Mouse (Mus musculus) CD4-positive, CD25-positive, alpha-beta regulatory T cell, adult 2 months (primary cell): Measurements from ENCODE around the gene Stil.

Source experiments
- DNase-seq: peaks from one replicate; pipeline ENCODE4 v3.0.0-alpha.2; 2012; ENCODE audit warnings: low read depth, low spot score

The Stil gene

DNA sequence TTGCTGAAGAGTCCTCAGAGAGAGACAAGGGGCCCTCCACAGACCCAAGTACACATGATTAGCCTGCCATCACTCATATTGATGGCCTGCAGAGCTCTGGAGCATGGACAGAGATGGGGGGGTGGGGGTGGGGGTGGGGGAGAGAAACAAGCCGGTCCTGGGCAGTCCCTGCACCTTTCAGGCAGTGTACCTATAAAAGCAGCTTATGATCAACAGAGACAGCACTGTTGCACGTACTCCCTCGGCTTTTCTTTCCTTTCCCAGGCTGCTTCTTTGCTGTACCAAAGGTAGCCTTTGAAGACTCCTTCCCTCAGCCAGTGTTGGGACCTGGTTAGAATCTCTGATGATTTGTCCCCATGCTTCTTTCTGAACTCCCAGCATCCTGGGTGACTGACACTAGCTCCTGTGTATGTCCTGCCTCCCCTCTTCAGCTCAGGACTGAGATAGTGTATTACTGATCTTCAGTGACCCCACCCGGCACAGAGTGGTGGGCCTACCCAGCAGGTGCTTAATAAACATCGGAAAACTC, 79.9 kb downstream of the Stil start:
- DNase-seq, result no peak

DNA sequence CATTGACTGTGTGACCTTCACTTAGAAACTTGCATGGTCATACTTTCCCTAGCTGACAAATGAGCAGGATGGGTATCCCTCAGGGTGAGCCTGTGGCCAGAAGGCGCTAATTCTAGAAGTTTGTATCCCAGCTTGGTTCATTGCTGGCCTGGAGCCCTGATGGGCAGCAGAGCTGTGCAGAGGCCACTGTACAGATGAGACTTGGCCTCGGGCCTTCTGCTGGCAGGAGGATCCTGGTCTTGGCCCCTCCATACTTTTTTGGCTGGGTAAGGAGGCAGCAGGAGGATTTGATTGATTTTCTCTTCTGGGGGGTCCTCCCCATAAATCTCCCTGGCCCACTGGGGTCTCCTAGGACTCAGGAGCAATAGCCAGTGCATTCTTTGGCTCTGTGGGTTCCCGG, 83.1 kb downstream of the Stil start:
- no peak for DNase-seq

DNA sequence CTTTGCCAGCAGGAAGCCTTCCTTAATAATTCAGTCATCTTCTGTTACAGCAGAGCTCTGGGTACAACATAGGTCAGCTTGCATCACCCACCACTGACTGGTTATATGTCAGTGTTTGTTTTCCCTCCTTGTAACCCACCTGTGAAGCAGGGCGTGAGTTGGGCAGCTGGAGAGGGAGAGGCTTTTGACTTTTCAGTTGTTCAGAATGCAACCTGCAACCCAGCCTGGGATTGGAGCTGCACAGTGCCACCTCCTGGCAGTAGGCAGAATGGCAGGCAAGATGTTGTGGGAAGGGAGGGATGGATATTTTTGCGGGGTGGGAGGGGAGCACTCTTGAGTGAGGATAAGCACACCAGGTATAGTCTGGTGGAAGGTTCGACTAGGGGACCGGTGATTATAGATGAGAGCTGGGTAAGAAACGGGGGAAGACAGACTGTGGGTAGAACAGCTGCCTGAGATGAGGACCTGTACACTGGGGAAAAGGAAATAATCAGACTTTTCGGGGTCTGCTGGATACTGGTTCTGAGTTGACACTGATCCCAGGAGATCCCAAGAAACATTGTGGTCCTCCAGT, 85.7 kb downstream of the Stil start:
- DNase-seq, result peak; percentile 82

DNA sequence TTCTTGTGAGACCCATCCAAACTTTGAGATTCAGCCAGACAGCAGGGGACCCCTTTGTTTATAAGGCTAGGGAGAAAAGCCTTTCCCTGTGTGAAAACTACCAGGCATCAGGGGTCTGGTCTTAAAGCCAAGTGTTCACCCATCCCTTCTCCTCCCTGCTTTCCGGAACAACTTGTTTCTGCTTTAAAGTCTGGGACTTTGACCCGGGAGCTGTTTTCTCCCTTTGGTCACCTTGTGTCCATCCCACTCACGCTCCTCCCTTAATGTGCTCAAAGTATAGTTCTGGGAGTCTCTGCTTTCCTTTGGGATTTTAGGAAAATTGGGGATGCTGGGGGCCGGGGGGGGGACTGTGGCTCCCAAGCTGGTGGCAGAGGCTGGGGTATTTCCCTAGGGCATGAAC, 86.3 kb downstream of the Stil start:
- DNase-seq, result no peak

DNA sequence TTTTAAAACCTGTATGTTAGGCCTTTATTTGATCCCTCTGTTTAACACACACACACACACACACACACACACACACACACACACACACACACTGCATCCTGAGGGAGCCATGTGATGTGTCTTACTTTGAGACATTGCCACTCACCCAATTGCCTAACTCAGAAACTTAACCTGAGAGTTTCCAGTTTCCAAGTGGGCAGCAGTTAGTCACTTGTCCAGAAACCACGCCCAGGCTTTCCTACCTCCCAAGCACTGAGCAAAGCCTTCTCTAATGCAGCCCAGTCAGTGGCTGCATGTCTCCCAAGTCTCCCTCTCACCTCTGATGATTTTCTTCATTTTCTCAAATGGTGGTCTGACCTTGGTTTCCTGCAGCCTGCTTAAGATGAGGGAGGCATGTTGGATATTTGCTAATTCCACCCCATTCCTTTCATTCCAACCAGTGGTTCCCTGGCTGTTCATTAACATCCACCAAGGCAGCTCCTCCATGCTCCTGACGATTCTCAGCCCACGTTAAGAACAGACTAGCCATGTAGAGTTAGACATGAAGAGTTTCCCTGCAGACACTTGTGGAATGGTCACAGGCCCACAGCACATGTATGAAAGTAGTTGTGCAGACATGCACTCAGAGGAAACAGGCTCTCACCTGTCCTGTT, 86.9 kb downstream of the Stil start:
- DNase-seq, result no peak

DNA sequence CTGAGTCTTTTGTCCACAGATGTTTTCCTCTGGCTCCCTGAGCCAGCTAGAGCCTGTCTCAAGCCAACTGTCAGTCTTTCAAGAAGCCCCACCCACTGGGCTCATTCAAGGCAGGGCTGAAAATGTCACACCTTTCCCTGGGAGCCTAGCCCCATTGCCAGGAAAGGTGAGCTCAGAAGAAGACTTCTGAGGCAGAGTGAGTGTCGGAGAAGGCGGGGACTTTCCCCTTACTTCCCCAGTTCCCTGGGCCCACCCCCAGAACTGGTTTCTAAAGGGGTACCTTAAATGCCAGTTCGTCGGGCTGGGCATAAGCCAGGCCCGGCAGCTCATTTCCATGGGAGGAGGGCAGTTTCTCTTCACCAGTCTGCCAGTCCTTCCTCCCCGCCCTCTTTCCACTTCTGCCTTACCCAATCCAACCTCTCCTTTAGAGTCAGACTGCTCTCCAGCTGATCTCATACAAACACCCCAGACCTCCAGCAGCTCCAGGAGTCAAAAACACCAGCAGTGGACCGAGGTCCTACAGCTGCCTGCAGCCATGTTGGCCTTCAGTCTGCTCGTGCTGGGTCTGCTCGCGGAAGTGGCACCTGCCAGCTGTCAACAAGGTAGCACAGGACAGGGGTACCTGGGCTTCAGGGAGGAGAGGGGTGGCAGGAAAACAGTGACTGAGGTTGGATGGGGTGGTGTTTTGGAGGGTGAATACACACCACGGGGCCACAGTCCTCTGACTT, 88.8 kb downstream of the Stil start, which contains the start of gene Pdzk1ip1:
TSS of gene Pdzk1ip1 (plus strand) at position 98 of the 728 bp plus-strand sequence.
- DNase-seq, result peak; percentile 26

DNA sequence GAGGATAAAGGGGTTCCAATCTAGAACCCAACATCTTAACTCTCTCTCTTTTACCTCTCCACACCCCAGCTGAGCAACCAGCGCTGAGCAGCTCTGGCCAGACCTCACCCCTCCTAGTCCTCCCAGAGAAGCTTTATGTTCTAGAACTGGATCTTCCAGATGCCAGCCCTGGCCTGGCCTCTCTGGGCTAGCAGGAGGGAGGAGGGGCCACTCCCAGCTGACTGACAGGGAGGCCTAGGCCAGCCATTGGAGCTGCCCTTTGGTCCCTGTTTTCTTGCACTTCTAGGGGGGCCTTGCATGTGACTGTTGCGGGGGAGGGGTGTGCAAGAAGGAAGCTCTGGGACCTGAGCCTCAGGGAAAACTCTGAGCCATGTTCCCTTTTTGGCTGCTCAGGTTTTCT, 90.6 kb downstream of the Stil start:
- no peak for DNase-seq

DNA sequence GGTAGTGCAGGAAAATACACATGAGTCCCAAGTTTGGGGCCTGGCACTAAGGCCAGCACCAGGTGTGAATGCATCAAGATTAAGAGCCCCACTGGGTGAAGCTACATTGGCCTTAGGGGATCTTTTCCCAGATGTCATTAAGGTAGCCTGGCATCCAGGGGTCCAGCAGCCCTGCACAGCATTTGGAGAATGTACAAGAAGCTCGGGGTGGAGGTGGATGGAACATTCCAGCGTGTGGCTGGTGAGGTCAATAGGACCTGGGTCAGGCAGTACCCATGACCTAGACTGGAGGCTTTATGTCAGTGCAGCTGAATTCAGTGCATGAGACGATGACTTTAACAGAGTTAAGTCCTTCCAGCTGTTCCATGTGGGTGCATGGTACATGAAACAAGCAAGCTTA, 91.8 kb downstream of the Stil start:
- no peak for DNase-seq
